Mouse (Mus musculus) R1 (cell line): ENCODE measurements around the gene Tmem223.

ENCODE experiments used
- DNase-seq: peaks from one replicate; pipeline ENCODE4 v3.0.0-alpha.2; 2018; ENCODE audit warnings: low read depth, low spot score

Gene Tmem223

DNA sequence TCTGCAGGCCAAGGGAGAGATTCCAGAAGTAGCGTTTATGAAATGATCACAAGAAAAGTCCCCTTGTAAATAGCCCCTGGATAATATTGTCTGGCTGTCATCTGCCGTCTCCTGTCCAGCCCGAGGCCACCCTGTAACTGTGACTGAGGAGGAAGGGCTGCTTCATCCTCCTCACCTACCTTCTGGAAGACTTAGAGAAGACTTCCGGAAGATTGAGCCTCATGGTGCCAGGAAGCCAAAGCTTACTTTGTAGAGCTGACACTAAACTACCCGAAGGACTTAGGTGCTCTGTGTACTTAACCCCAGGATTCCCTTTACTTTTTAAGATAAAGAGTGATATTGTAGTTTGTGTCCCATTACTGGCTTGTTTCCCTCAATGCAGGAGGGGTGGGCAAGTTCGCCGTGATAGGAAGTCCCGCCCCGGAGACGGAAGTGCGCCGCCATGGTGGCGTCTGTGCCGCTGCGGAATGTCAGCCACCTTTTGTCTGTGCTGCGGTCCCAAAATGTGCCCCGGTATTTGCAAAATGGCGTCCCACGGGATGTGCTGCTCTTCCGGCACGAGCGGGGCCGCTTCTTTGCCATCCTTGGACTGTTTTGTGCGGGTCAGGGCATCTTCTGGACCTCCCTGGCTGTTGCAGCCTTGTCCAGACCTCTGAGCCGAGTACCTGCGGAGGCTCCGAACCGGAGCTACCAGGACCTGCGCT is at the start of gene Tmem223:
Tmem223 (plus strand) TSS at position 430 of the 704 bp plus-strand sequence.
- peak; percentile 88 for DNase-seq

DNA sequence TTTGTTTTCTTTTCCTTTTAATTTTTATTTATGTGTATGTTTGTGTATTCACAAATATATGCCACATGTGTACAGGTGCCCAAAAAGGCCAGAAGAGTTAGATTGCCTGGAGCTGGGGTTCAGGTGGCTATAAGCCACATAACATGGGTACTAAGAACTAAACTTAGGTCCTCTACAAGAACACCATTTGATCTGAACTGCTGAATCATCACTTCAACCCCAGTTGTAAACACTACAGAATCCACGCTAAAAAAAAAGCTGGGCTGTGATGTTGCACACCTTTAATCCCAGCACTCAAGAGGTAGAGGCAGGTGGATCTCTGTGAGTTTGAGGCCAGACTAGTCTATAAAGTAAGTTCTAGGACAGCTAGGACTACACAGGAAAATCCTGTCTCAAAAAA is 49.4 kb upstream of the Tmem223 start:
- peak; percentile 17 for DNase-seq

DNA sequence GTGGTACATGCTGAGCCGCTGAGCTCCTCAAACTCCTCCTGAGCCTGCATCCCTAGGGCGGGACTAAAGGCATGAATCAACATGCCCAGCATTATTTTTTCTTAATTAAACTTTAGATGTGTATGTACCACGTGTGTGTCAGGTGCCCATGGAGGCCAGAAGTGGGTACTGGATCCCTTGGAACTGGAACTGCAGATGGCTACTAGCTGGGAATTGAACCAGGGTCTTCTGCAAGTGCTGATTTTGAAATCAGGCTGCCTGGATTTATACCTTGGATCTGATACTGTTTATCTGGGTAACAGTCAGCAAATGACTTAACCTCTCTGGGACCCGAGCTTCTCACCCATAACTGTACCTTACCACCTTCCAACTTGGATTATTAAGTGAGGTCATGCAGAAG is 48.8 kb upstream of the Tmem223 start:
- DNase-seq: no peak

DNA sequence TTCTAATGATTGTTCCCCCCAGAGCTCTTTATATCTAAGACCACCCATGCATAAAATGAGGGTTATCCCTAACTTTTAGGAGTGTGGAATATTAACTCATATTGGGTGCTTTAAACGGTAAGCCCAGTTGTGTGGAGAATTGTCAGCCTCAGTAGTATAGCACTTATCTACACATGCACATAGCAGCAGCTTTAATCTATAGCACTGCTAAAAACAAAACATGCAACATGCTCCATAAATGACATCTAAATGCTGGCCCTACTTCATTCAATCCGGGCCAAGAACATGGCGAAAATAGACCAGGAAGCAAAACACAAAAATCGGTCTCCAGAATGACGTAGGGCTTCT is 48.3 kb upstream of the Tmem223 start:
- no peak for DNase-seq

DNA sequence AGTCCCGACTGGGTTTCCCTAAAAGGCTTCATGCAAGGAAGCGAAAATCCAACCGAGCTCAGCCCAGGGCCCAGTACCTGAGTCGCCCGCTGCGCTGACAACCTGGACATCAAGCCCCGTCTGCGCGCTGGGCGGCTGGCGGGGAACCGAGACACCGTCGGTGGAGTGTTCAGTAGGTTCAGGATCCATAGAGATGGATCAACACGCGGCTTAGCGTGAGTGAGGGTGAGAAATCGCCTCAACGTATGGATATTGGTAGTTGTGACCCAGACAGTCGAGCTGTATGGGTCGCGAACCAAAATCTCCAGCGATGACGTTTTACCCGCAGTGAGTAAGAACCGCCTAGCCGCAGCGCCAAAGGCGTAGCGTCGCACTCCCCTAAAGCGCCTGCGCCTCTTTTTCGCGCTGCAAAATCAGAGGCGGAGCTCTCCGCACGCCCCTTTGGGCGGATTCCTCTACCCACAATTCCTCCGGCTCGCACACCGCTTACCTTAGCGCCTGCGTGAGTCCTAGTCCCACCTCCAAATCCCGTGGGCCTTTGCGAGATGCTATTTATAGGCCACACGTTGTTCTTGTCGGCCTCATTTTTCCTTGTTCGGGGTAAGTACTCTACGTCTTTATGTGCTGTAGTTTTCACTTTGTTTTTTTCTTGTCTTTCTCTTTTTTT is 47.8 kb upstream of the Tmem223 start, which contains the start of gene Slc3a2:
Slc3a2 (minus strand) TSS at position 463 of the 667 bp plus-strand sequence.
- peak; percentile 99 for DNase-seq

DNA sequence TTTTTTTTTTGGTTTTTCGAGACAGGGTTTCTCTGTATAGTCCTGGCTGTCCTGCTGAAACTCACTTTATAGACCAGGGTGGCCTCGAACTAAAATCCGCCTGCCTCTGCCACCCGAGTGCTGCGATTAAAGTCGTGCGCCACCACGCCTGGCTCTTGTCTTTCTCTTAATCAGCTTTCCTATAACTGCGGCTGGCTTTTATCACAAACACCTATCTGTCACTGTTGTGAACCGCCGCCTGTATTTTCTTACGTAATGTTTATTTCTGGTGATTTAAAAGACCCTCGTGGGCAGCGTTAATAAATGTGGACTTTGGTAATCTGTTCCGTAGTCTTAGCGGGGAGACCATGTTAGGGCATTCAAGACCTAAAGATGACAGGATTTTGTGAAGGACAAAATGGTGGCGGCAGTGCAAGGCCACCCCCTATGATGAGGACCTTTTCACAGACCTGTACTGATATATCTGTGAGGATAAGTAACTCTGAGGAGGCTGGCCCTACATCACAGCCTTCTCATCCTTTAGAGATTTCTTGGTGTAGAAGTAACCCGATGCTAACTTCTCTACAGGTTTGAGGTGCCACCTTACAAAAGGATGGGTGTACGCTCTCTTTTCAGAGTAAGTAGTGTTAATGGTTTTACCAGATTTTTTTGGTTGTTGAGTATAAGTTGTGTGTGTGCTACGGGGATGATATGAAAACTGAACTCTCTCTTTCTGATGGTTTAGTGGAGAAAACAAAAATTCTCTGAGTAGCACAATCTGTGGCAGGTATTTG is 47.0 kb upstream of the Tmem223 start:
- DNase-seq: peak; percentile 46

DNA sequence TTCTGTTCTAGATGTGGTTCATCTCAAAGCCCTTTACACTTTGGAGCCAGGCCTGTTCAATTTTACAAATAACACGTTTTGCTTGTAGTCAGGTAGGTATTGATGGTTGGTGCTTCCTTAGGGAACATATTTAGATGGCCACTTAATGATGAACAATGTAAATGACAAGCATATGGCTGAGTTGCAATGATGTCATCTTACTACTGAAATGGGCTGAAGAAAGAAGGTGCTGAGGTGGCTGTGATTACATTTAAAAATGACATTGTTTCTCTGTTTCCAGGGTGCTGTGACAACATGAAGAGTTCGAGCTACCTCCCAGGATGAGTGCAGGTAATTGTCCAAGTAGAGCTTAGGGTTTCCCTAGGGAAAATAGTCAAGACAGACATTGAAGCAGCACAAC is 46.4 kb upstream of the Tmem223 start:
- DNase-seq: peak; percentile 22

DNA sequence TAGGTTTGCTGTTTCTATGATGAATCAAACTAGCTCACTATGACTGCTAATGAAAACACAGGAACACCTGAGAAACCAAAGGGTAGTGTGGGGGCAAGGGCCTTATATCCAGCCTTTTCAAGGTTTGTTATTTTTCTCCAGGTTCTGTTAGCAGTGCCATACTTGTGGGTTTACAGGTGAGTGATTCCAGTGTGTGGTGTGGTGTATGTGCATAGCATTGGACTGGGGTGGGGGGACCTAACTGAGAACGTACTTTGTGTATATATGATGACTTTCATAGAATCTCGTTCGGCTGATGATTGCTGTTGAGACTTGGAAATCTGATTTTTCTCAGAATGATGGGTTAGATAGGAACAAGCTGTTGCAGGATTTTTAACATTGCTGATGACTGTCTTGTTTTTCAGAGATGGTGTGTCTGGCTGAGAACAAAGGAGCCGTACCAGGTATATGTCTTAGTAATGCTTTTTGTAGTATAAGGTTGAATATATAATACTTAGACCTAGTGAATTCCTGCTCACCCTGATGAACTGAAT is 45.6 kb upstream of the Tmem223 start:
- peak; percentile 11 for DNase-seq

DNA sequence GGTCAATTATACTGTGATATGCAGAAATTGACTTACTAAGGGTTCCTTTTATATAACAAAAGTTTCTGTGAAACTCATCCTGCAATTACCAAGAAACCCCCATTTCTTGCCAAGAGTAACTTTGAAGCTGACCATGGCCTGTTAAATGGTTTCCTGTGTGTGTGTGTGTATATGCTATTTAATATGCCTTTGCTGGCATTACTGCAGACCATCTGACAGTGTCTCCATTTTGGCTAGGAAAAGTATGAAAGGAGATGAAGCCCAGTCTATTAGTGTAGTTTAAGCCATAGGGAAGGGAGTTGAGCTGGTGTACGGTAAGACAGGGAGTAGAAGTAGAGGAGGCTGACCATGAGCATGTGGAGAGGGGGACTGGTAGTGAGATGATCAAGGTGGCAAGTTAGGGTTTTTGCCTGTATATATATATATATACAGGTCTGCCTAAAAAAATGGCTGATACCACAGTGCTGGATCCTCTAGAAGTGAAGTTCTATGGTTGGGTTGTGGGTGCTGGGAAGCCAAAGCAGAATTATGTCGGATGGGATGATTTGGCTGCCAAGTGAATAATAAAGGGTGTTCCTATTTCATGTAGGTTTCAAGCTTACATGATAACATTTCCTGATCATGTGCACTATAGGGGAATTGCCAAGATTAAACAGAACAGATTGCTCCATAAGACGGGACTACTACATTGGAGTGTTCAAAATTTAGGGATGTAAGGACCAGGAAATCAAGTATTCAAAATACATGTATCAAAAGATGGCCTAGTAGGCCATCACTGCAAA is 44.0 kb upstream of the Tmem223 start:
- DNase-seq: peak; percentile 51

DNA sequence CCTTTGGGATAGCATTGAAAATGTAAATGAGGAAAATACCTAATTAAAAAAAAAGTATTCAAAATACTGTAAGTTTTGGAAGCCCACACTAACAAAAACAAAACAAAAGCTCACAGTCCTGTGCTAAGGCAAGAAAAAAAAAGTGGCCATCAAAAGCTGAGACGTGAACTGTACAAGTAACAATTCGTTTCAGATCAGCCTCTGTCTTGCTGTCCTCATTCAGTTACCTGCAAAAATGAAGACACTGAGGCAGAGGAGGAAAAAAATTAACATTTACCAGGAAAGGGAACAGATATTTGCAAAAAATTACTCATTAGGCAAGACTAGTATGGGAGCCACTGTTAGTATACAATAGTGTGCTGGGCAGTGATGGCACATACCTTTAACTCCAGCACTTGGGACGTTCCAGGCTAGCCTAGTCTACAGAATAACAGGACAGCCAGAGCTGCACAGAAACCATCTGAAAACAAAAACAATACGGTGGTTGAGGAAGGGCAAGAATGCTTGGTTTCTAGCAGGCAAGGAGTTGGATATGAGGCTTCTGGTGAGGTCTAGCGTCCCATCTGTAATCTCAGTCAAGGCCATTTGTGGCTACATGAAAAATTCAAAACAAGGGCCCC is 43.2 kb upstream of the Tmem223 start:
- peak; percentile 82 for DNase-seq

DNA sequence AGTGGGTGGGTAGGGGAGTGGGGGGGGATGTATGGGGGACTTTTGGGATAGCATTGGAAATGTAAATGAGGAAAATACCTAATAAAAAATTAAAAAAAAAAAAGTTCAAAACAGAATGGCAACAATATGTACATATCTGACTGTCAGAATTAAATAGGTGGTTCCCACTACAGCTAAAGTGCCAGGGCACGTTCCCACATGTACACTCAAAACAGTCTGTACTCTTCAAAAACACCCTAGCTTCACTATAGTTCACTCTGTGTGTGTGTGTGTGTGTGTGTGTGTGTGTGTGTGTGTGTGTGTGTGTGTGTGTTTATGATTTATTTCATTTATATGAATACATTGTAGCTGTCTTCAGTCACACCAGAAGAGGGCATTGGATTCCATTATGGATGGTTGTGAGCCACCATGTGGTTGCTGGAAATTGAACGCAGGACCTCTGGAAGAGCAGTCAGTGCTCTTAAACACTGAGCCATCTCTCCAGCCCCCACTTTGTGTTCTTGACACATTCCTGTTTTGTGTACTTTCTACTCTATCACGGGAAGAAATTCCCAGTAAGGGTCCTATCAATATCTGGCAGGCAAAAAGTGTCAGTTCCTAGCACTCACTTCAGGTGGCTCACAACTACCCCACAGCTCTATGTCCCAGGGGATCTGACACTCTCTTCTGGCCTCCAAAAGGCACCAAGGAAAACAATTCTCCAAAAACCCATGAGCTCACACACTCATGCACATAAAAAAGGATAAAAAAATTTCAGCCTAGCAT is 42.3 kb upstream of the Tmem223 start:
- peak; percentile 33 for DNase-seq

DNA sequence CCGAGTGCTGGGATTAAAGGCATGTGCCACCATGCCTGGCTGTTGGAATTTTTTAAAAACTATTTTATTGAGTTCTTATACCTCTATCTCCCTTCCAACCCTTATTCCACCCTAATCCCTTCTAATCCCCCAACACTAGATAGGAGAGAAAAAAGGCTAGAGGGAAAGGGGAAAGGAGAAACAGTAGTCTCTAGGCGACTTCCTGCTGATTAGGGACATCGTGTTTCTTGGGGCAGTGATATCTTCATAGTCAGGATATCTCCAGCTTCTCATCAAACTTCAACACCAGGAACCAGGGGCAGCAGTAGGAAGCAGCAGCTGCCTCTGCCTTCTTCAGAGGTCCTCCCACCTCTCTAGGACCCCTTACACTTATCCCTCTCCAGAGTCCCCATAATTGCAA is 36.5 kb upstream of the Tmem223 start:
- DNase-seq: no peak

DNA sequence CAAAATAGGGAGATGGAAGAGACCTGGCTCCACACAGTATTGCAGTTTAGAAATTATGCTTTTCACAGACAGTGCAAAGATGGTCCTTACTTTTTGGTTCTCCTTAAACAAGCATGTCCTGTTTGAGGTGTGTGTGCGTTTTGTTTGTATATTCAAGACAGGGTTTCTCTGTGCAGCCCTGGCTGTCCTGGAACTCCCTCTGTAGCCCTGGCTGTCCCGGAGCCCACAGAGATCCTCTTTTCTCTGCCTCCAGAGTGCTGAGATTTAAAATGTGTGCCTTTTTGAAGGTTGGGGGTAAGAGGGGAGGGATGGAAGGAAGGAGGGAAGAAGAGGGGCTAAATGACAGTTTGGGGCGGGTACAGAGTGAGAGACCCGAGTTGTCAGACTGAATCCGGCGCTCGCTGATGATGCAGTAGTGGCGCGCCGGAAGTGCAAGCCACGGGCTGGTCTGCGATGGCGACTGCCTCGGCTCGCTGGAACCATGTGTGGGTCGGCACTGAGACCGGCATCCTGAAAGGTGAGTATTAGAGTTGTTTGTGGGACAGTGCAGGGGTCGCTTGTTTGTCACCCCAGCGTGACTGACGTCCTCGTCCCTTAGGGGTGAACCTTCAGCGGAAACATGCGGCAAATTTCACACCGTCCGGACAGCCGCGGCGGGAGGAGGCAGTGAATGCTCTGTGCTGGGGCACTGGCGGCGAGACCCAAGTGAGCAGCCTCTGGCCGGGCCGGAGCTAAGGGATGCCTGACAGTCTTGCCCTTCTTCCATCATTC is 35.2 kb upstream of the Tmem223 start, which contains the start of gene Wdr74:
Wdr74 (plus strand) TSS at position 439 of the 771 bp plus-strand sequence.
- peak; percentile 93 for DNase-seq

DNA sequence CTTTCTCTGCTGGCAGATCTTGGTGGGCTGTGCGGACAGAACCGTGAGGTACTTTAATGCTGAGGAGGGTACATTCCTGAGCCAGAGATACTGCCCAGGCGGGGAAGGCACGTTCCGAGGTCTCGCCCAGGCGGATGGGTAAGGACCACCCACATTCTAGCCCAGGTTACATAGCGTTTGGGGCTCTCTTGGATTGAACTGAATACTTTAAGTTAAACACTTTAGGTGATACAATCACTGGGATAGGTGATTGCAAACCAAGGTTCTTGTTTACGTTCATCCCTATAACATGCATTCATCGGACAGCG is 34.7 kb upstream of the Tmem223 start:
- DNase-seq: peak; percentile 85

DNA sequence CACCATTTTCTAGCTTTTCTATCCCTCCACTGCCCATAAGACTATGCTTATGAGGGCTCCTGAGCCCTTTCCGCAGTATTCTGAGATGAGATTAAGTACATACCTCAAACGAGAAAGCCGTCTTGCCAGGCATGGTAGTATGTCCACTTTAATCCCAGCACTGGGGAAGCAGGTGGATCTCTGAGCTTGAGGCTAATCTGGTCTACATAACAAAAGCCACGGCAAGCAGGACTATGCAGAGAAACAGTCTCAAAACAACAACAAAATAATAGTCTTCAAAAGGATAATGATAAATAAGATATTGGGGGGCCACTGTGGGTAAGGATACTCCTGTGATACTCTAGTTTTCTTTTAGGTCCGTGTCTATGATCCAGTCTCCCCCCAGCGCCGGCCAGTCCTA is 31.9 kb upstream of the Tmem223 start:
- DNase-seq: no peak

DNA sequence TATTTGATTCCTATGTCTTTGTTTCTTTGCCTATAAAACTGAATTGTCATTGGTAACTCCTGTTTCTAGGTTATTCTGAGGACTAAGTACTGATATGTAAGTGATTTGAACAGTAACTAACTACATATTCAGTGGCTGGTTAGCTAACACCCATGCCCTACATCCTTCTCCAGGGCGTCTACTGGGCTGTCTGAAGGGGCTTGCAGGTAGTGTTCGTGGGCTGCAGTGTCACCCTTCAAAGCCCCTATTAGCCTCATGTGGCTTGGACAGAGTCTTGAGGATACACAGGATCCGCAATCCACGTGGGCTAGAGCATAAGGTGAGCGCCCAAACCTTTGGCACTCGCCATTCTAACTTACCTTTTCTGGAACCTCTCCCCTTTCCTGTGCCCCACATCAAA is 31.1 kb upstream of the Tmem223 start:
- no peak for DNase-seq

DNA sequence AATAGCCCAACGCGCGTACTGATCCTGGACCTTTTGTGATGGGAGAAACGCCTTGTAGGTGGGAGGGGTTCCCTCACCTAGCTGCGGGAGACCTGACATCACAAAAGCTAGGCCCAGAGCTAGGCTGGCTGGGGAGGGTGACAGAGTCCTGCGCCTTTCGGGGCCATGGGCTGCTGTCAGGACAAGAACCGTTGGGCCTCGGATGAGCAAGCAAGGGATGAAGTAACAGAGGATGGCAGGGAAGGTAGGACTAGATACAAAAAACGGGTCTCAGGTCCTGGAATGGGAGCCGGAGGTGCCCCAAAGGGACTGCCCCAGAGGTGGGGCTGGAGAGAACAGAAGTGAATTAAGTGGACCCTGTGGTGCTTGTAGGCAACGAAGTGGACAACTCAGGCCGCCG is 30.2 kb upstream of the Tmem223 start, which contains the start of gene 1700092M07Rik:
1700092M07Rik (plus strand) TSS at position 116 of the 400 bp plus-strand sequence.
- peak; percentile 67 for DNase-seq

DNA sequence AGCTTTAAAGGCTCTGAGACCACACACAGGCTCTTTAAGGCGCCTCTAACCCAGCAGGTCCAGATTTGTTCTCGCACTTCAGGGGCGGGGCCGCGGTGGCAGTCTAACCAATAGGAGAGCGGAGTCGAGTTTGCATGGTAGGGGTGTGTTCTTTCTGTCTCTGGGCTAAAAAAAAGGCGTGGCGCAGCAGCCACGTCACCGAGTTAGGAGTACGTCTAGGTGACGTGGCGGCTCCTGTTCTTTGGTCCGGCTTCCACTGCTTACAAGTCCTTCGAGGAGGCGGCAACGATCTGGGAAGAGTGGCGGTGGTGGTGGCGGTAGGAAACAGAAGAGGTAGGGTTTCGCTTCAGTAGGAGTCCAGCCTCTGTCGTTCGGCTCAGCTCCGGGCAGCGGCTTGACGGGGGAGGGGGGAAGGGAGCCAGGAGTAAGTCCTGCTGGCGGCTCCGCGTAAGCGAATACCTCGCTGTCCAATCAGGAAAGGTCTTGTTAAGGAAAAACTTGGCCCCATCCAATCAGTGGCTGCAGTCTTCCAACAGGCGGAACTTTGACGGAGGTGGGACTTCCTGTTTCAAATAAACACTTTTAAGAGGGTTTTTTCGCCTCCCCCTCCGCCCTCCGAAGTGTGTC is 29.4 kb upstream of the Tmem223 start, which contains the start of gene Stx5a:
Stx5a (plus strand) TSS at position 171 of the 627 bp plus-strand sequence.
- peak; percentile 99 for DNase-seq

DNA sequence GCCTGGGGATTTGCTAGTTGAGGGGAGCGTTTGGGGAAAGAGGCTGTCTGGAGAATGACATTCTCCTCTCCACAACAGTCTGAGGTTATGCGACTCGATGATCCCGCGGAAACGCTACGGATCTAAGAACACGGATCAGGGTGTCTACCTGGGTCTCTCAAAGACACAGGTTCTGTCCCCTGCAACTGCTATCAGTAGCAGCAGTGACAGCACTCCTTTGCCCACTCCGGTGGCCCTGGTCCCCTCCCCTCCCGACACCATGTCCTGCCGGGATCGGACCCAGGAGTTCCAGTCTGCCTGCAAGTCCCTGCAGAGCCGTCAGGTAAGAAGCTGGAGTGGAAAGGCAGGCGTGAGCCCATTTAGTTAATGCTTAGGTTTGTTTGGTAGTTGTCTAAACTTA is 28.6 kb upstream of the Tmem223 start:
- no peak for DNase-seq
